Mouse (Mus musculus): ENCODE results near the gene Scml4.

Scml4 gene

GRCm38 (mm10) chr10:42861446-42861845 is 1.3 kb downstream of the Scml4 start:
- DNase-seq (ENCODE audit: extremely low read depth, low read depth, low spot score), result no peak

DNA sequence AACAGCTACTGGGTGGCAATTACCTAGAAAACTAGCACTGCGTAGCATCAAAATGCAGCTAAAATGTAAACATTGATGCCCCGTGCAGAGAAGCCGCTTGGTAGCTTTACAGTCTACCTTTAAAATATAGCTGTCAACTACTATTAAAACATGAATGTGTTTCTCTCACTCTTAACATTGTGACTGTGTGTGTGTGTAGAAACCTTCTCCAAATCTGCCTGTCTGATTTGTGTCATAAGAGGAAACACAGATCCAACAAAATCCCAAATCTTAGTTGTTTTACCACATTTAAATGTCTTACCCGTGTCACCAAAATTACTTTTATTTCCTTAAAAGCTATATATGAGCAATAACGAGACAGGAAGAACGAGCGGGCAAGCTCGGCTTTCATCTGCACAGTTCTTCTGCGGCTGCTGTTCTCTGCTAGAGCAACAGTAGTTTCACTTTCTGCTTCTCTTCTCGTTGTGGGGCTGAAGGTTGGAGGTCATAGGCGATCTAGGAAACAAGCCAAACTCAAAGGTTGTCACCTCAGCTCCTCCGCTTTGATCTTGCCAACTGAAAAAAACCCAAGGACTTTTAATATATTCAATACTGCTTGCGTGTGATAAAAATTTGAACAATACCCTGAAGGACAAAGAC is 2.1 kb downstream of the Scml4 start:
- no peak for DNase-seq (ENCODE audit: extremely low read depth, low read depth, low spot score)

- DNase-seq (ENCODE audit: extremely low read depth, low read depth, low spot score), result no peak
These were observed 2.6 kb downstream of the Scml4 start for GRCm38 (mm10) chr10:42862806-42863205.

GRCm38 (mm10) chr10:42863621-42864391 is 3.6 kb downstream of the Scml4 start:
- no peak for DNase-seq (ENCODE audit: extremely low read depth, low read depth, low spot score)

DNA sequence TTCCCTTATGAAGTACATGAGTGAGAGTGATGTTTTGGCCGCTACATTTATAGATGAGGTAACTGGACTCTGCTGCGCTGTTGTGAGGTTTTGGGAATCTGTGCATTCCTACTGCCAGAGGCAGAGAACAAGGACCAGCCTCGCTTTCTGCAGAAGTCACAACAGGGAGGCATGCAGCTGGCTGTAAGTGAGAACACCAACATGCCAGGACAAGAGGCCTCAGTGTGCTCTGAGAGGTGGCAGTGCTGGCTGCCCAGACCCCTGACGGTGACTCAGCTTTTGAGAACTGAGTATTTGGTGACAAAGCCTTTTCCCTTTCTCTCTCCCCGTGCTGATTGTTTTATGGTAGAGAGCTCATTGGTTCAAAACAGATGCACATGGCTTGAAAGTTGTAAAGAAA is 4.5 kb downstream of the Scml4 start:
- DNase-seq (ENCODE audit: extremely low read depth, low read depth, low spot score), result no peak

DNA sequence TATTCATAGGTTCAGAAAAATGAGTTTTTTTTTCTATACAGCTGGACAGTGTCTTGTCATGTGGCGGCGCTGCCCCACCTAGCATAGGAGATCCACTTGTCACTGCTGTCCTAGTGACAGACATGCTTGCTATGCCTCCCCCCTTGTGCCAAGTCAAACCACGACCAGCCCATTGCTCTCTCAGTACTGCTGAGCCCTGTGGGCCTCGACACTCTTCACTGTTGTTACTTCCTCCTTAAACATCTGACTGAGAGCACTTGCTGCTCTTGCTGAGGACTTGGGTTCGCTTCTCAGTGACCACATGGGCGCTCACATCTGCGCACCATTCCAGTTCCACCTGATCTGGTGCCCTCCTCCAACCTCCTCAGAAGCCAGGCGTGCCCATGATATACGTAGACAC is 8.2 kb downstream of the Scml4 start:
- no peak for DNase-seq (ENCODE audit: extremely low read depth, low read depth, low spot score)

DNA sequence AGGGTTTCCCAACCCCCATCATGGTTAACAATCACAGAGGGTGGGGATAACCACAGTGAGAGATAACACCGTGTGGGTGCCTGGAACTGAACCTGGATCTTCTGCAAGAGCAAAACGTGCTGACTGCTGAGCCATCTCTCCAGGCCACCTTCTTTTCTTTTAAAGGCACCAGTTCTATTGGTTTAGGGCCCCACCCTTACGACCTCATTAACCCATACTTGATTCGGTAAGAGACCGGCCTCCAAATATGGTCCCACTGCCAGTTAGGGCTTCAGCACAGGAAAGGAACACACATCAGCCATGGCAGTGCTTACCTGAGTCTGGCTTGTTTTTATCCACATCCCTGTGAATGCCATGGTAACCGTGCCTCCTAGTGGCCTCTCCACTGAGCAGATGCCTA is 9.3 kb downstream of the Scml4 start:
- DNase-seq (ENCODE audit: extremely low read depth, low read depth, low spot score), result no peak

DNA sequence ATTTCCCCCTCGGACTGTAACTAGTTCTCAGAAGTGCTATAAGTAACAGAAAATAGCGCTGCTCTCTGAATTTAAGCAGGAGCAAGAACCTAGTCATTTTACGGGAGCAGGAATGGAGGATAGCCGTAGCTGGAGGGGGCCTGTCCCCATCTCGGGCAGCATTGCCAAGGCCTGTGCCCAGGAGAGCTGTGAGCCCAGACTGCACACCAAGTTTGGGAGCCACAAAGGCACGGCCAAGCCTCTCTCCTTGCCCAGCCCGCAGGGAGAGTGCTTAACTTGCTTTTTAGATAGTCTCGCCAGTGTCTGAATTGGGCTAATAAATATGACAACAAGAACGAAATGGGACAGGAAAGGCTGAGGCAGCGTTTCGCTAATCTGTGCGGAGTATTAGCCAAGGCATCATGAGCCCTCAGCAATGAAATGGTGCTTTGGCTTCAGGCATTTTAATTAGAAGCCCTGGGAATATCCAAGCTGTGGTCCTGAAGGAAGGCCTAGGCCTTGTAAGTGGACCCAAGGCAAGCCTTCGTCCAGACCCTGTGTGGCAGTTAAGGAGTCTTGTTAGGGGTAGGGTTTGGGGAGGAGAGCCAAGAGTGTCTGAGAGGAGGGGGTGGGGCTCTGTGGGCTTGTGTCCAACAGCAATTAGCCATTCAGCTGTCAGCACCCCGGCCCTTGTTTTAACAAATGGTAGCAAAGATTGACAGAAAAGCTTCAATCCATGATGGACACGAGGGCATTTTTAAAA is 12.3 kb downstream of the Scml4 start:
- DNase-seq (ENCODE audit: extremely low read depth, low read depth, low spot score), result no peak

DNA sequence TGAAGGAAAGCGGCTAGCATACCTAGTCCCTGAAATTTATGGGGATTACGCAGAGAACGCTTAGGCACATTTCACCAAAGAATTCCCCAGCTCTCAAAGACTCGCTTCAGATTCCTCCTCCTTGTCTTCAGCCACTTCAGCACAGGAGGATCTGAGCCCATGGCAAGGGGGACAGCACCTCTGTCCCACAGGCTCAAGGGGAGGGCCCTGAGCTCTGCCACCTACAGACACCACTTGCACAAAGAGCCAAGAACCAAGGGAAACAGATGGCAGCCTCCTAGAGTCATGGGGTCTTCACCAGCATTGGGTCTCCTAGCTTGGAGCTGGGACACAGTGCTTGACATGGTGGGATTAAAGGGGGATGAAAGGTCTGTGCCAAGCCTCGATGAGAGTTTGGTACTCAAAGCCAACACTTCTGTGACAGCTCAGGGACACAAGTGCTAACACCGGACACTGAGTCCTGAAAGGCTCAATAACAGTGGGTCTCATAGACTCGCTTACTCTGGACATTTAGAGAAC is 13.0 kb downstream of the Scml4 start:
- no peak for DNase-seq (ENCODE audit: extremely low read depth, low read depth, low spot score)

GRCm38 (mm10) chr10:42876172-42876571 is 16.0 kb downstream of the Scml4 start:
- no peak for DNase-seq (ENCODE audit: extremely low read depth, low read depth, low spot score)

GRCm38 (mm10) chr10:42879269-42879681 is 19.1 kb downstream of the Scml4 start:
- DNase-seq (ENCODE audit: extremely low read depth, low read depth, low spot score), result no peak

DNA sequence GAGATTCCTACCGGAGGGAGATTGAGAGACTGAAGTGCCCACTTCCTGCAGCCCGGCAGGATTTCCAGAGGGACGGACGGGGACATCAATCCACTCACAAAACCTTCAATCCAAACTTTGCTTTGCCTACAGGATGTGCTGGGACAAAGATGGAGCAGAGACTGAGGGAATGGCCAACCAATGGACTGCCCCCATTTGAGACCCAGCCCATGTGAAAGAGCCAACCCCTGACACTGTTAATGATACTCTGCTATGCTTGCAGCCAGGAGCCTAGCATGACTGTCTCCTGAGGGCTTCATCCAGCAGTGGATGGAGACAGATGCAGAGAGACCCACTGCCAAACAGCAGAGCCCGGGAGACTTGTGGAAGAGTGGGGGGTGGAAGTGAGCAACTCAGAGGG is 19.5 kb downstream of the Scml4 start:
- DNase-seq (ENCODE audit: extremely low read depth, low read depth, low spot score), result no peak

- no peak for DNase-seq (ENCODE audit: extremely low read depth, low read depth, low spot score)
These were observed 26.9 kb downstream of the Scml4 start for GRCm38 (mm10) chr10:42887040-42887439.

- DNase-seq (ENCODE audit: extremely low read depth, low read depth, low spot score), result no peak
These were observed 28.1 kb downstream of the Scml4 start for GRCm38 (mm10) chr10:42888241-42888640.

GRCm38 (mm10) chr10:42890365-42890764 is 30.2 kb downstream of the Scml4 start:
- DNase-seq (ENCODE audit: extremely low read depth, low read depth, low spot score), result no peak

DNA sequence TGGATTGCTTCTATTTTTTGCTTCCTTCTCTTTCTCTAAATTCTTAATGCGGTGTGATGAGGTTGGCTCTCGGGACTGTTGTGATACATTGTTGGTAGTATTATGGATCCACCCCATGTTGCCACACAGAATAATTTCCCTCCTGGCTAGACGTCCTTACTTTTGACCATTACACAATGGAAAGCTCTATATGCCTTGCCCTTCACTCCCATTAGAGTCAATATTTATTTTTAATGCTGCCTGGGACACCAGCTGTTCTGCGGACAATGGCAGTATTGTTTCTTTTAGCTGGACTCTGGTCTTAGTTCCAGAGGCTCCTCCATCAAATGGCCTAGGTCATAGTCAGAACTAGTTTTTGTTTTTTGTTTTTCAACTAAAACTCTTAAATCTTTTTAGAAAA is 32.1 kb downstream of the Scml4 start:
- DNase-seq (ENCODE audit: extremely low read depth, low read depth, low spot score), result no peak

- no peak for DNase-seq (ENCODE audit: extremely low read depth, low read depth, low spot score)
These were observed 32.8 kb downstream of the Scml4 start for GRCm38 (mm10) chr10:42892987-42893386.

DNA sequence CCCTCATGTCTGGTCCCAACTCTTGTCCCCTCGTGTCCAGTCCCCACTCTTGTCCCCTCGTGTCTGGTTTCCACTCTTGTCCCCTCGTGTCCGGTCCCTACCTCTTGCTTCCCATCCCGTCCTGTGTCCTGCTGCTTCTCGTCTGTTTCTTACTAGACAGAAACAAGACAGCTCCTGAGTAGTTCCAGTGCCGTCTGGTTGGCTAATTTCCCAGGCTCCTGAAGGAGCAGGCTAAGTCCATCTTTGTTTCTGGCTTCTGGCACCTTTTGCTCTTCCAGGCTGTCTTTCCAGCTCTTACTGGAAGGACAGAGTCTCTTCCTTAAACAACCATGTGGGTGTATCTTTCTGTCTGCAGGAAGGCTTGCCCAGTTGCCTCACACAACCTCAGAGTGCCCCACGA is 33.7 kb downstream of the Scml4 start:
- no peak for DNase-seq (ENCODE audit: extremely low read depth, low read depth, low spot score)

GRCm38 (mm10) chr10:42894263-42894662 is 34.1 kb downstream of the Scml4 start:
- DNase-seq (ENCODE audit: extremely low read depth, low read depth, low spot score), result no peak

DNA sequence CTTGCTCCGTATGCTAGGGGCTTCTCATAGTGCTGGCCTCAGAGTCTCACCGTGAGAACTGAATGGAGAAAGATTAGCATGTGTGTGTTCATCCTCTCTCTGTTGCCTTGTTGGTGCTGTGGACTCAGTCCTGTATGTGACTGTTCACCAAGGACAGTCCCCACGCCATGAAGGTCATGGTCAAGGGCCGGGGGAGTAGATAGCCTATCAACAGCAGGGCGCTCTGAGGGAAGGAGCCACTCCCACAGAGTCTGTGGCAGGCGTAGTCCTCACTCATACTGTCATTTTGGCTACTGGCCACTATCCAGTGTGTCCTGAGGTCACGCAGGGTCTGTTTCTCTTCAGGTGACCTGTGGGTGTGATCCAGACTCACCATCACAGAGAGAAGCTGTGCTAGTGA is 34.5 kb downstream of the Scml4 start:
- DNase-seq (ENCODE audit: extremely low read depth, low read depth, low spot score), result no peak

DNA sequence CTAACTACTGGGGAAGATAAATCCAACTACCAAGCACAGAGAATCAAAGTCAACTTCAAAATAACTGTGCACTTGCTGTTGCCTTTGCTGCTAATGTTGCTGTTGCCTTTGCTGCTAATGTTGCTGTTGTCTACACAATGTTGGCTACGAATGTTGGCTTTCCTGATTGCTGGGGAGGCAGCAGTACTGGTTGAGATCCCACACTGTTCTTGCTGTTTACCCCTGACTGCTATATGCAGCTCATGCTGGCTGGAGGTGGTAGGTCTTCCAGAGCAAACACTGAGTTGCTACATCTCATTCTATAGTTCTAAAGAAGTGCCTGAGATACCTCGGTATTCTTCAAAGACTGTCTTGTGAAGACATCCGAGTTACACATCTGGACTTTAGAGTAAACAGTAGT is 36.5 kb downstream of the Scml4 start:
- DNase-seq (ENCODE audit: extremely low read depth, low read depth, low spot score), result no peak

- DNase-seq (ENCODE audit: extremely low read depth, low read depth, low spot score), result no peak
These were observed 37.0 kb downstream of the Scml4 start for GRCm38 (mm10) chr10:42897166-42897565.
